Mouse (Mus musculus): ENCODE data around the gene Bola1.
"Not testable (repeated sequence)": the region's sequence is repeated elsewhere in the genome, so short reads cannot be mapped to it uniquely, and the experiment has no call there.

GRCm38 (mm10) chr3:96245003-96245886 lies 25.7 kb upstream of the Bola1 start, which contains the start of gene Hist2h2aa1:
- not testable (repeated sequence) for TF ChIP-seq CTCF (conservative IDR thresholded peaks at IDR 0.05; ENCODE audit: insufficient read depth, insufficient read length, low read depth, low read length)
- TF ChIP-seq POLR2A (IDR thresholded peaks at IDR 0.05; ENCODE audit: low read depth, low read length), result peak; percentile 60
